Mouse (Mus musculus) limb, embryonic 14.5 days (tissue): ENCODE measurements around the gene Itpkc. TPM values are rescaled to one million over a fixed set of nuclear protein-coding genes. Genes with fewer than 3 reads are reported as not detected.

Experiments used
- ATAC-seq: fragments of 200-750 bp; cut with Nextera tagmentation; 2 replicates; pipeline ENCODE4 v1.8.0; 2017; ENCODE audit warnings: low read depth, moderate number of reproducible peaks, moderate TSS enrichment; ENCODE audit not compliant: low FRiP score
- DNase-seq: peaks from one replicate; pipeline ENCODE4 v3.0.0-alpha.2; 2015; ENCODE audit warnings: low spot score
- H3K27ac ChIP-seq: fragments of 300-500 bp; sonication (generic); replicated peaks from 2 replicates; pipeline ENCODE4 v1.5.1; 2014; ENCODE audit warnings: low read depth, mild to moderate bottlenecking, low read length, moderate library complexity, mixed read lengths
- H3K27me3 ChIP-seq: fragments of 300-500 bp; sonication (generic); 2 replicates; pipeline ENCODE4 v1.6.1; 2014; ENCODE audit warnings: low read length, mixed read lengths; ENCODE audit not compliant: control insufficient read depth, insufficient read depth
- H3K36me3 ChIP-seq: fragments of 300-500 bp; sonication (generic); 2 replicates; pipeline ENCODE4 v1.6.1; 2014; ENCODE audit warnings: mild to moderate bottlenecking, low read length, moderate library complexity, mixed read lengths; ENCODE audit not compliant: control insufficient read depth, insufficient read depth
- H3K4me1 ChIP-seq: fragments of 300-500 bp; sonication (generic); 2 replicates; pipeline ENCODE4 v1.6.1; 2014; ENCODE audit warnings: antibody characterized with exemption, low read length, mixed read lengths; ENCODE audit not compliant: control insufficient read depth, insufficient read depth
- H3K4me2 ChIP-seq: fragments of 300-500 bp; sonication (generic); replicated peaks from 2 replicates; pipeline ENCODE4 v1.6.1; 2014; ENCODE audit warnings: low read depth, mild to moderate bottlenecking, low read length, moderate library complexity; ENCODE audit not compliant: severe bottlenecking
- H3K4me3 ChIP-seq: fragments of 300-500 bp; sonication (generic); replicated peaks from 2 replicates; pipeline ENCODE4 v1.5.1; 2014; ENCODE audit warnings: low read length
- H3K9ac ChIP-seq: fragments of 300-500 bp; sonication (generic); 2 replicates; pipeline ENCODE4 v1.6.1; 2014; ENCODE audit warnings: mild to moderate bottlenecking, low read depth, low read length, moderate library complexity; ENCODE audit not compliant: severe bottlenecking
- H3K9me3 ChIP-seq: fragments of 300-500 bp; sonication (generic); 2 replicates; pipeline ENCODE4 v1.6.1; 2016; ENCODE audit warnings: low read length; ENCODE audit not compliant: control insufficient read depth
- POLR2A ChIP-seq: fragments of 200-500 bp; IDR thresholded peaks from 2 replicates; pipeline ENCODE4 v1.8.0; 2012; ENCODE audit warnings: inconsistent platforms, mild to moderate bottlenecking, moderate library complexity, borderline replicate concordance; ENCODE audit not compliant: insufficient read depth, insufficient read length; ENCODE audit errors: extremely low read depth
- WGBS: fragments of 180-500 bp; shearing (Covaris S2); extraction: QIAGEN DNeasy Blood & Tissue Kit; methylation state at CpG from one replicate; pipeline ENCODE4 v1.1.7; 2014; 5-methylcytosine and 5-hydroxymethylcytosine counted together
- polyA plus RNA-seq, 2 experiments: library from polyadenylated mRNA; depleted of rRNA in 1 of 2; stranded (reverse) in 1 of 2; unstranded in 1 of 2; fragments of >200 nt; fragmentation: Nextera tagmentation in 1 of 2; extraction: Ambion mirVana in 1 of 2; gene quantifications; 2 replicates each; pipeline versions ENCODE4 v1.2.1 to v1.2.3; 2012 to 2014

Gene Itpkc
- polyA plus RNA-seq, 2 experiments, result 11.5 to 13.0 TPM

- peak; percentile 89 for ATAC-seq
- H3K4me2 ChIP-seq, result peak within 1 kb of the TSS; percentile 72
- TF ChIP-seq POLR2A, result no peak
- H3K27me3 ChIP-seq, result no peaks in the 10 kb centered on the region
- DNase-seq, result peak; percentile 90
- H3K27ac ChIP-seq, result peak within 1 kb of the TSS; percentile 92
- H3K4me3 ChIP-seq, result peak within 1 kb of the TSS; percentile 66
- H3K36me3 ChIP-seq, result peaks cover 58% of the 10 kb centered on the region
- peak within 1 kb of the TSS; percentile 86 for H3K9ac ChIP-seq
- no peaks in the 10 kb centered on the region for H3K9me3 ChIP-seq
- peaks cover 29% of the 10 kb centered on the region for H3K4me1 ChIP-seq
- 1% methylated on average over 44 of the region's 61 CpGs for WGBS
These were observed 61.6 kb downstream of the Itpkc start, which contains the start of gene Egln2 for GRCm38 (mm10) chr7:27166614-27167474. Egln2 (minus strand) TSS chr7:27166802.

GRCm38 (mm10) chr7:27166229-27166613, 62.2 kb downstream of the Itpkc start:
- TF ChIP-seq POLR2A, result no peak
- Histone ChIP-seq H3K36me3 (peaks cover 54% of the 10 kb centered on the region), H3K9me3 (no peaks in the 10 kb centered on the region), H3K27me3 (no peaks in the 10 kb centered on the region), H3K4me1 (peaks cover 29% of the 10 kb centered on the region), H3K4me3 (peak overlapping the region; percentile 66), H3K27ac (peak overlapping the region; percentile 92), H3K9ac (peak overlapping the region; percentile 86), H3K4me2 (peak overlapping the region; percentile 72)
- DNase-seq, result peak; percentile 87
- peak; percentile 84 for ATAC-seq
- 1% methylated on average over 27 of the region's 43 CpGs for WGBS

GRCm38 (mm10) chr7:27165696-27166095, 62.8 kb downstream of the Itpkc start:
- H3K9ac ChIP-seq, result peak overlapping the region; percentile 86
- H3K9me3 ChIP-seq, result no peaks in the 10 kb centered on the region
- DNase-seq, result no peak
- peaks cover 54% of the 10 kb centered on the region for H3K36me3 ChIP-seq
- no peaks in the 10 kb centered on the region for H3K27me3 ChIP-seq
- H3K4me2 ChIP-seq, result peak overlapping the region; percentile 72
- peak overlapping the region; percentile 92 for H3K27ac ChIP-seq
- WGBS, result 4% methylated on average over 8 of the region's 8 CpGs
- H3K4me1 ChIP-seq, result peaks cover 29% of the 10 kb centered on the region
- TF ChIP-seq POLR2A, result no peak
- H3K4me3 ChIP-seq, result peak overlapping the region; percentile 66
- ATAC-seq, result no peak

- WGBS, result 74% methylated on average over 23 of the region's 23 CpGs
- TF ChIP-seq POLR2A, result no peak
- Histone ChIP-seq H3K9me3 (no peaks in the 10 kb centered on the region), H3K4me3 (peak overlapping the region; percentile 66), H3K27ac (no peak overlapping the region), H3K36me3 (peaks cover 52% of the 10 kb centered on the region), H3K4me1 (peaks cover 29% of the 10 kb centered on the region), H3K27me3 (no peaks in the 10 kb centered on the region), H3K4me2 (peak overlapping the region; percentile 72), H3K9ac (peak overlapping the region; percentile 86)
- ATAC-seq (no peak), DNase-seq (no peak)
These were observed 63.3 kb downstream of the Itpkc start for GRCm38 (mm10) chr7:27165007-27165655.

- no peak for DNase-seq
- Histone ChIP-seq H3K27me3 (no peaks in the 10 kb centered on the region), H3K4me3 (peak overlapping the region; percentile 66), H3K9ac (peak overlapping the region; percentile 86), H3K27ac (no peak overlapping the region), H3K4me2 (peak overlapping the region; percentile 72), H3K9me3 (no peaks in the 10 kb centered on the region), H3K4me1 (peaks cover 29% of the 10 kb centered on the region), H3K36me3 (peaks cover 52% of the 10 kb centered on the region)
- ATAC-seq, result no peak
- WGBS, result 86% methylated on average over 32 of the region's 33 CpGs
- no peak for TF ChIP-seq POLR2A
These were observed 64.1 kb downstream of the Itpkc start for GRCm38 (mm10) chr7:27164112-27164947.
